Mouse (Mus musculus) liver, embryonic 15.5 days (tissue): ENCODE measurements around the gene Mgat5b. TPM values are rescaled to one million over a fixed set of nuclear protein-coding genes. Genes with fewer than 3 reads are reported as not detected.

Source experiments
- ATAC-seq: fragments of 200-750 bp; cut with Nextera tagmentation; 2 replicates; pipeline ENCODE4 v1.8.0; 2017; ENCODE audit warnings: moderate number of reproducible peaks, mild to moderate bottlenecking, moderate library complexity; ENCODE audit not compliant: insufficient read depth
- H3K27ac ChIP-seq: fragments of 300-500 bp; sonication (generic); replicated peaks from 2 replicates; pipeline ENCODE4 v1.5.1; 2015; ENCODE audit warnings: mild to moderate bottlenecking, inconsistent platforms
- H3K27me3 ChIP-seq: fragments of 300-500 bp; sonication (generic); 2 replicates; pipeline ENCODE4 v1.6.1; 2015; ENCODE audit warnings: mild to moderate bottlenecking, inconsistent platforms
- H3K36me3 ChIP-seq: fragments of 300-500 bp; sonication (generic); replicated peaks from 2 replicates; pipeline ENCODE4 v1.6.1; 2015; ENCODE audit warnings: moderate library complexity, mild to moderate bottlenecking, inconsistent platforms
- H3K4me1 ChIP-seq: fragments of 300-500 bp; sonication (generic); replicated peaks from 2 replicates; pipeline ENCODE4 v1.6.1; 2015; ENCODE audit warnings: inconsistent platforms
- H3K4me2 ChIP-seq: fragments of 300-500 bp; sonication (generic); 2 replicates; pipeline ENCODE4 v1.6.1; 2015; ENCODE audit warnings: moderate library complexity, mild to moderate bottlenecking, inconsistent platforms
- H3K4me3 ChIP-seq: fragments of 300-500 bp; sonication (generic); replicated peaks from 2 replicates; pipeline ENCODE4 v1.5.1; 2015; ENCODE audit warnings: mild to moderate bottlenecking, inconsistent platforms
- H3K9ac ChIP-seq: fragments of 300-500 bp; sonication (generic); 2 replicates; pipeline ENCODE4 v1.6.1; 2015; ENCODE audit warnings: moderate library complexity, mild to moderate bottlenecking, inconsistent platforms
- H3K9me3 ChIP-seq: fragments of 300-500 bp; sonication (generic); replicated peaks from 2 replicates; pipeline ENCODE4 v1.6.1; 2016; ENCODE audit warnings: inconsistent platforms
- WGBS: fragments of 180-500 bp; shearing (Covaris S2); methylation state at CpG from one replicate; pipeline ENCODE4 v1.1.7; 2015; ENCODE audit warnings: mixed read lengths; ENCODE audit not compliant: insufficient replicate concordance; 5-methylcytosine and 5-hydroxymethylcytosine counted together
- polyA plus RNA-seq: library from polyadenylated mRNA; unstranded; fragments of >200 nt; fragmentation: Nextera tagmentation; extraction: Ambion mirVana; gene quantifications from 2 replicates; pipeline ENCODE4 v1.2.1, GENCODE M21; 2015

The Mgat5b gene
- polyA plus RNA-seq, 1 experiment from 2014 or later: not detected

DNA sequence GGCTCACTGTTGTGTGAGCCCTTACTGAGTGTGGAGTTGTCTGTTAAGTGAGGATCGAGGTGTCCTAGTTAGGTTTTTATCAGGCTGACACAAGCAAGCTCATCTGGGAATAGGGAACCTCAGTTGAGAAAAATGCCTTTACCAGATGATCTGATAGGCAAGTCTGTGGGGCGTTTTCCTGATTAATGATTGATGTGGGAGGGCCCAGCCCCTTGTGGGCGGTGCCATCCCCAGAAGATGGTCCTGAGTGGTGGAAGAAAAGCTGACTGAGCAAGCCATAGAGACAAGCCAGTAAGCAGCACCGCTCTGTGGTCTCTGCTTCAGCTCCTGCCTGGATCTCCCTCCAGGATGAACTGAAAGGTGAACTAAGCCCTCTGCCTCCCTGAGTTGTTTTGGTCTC, 112.6 kb downstream of the Mgat5b start:
- Histone ChIP-seq H3K9me3 (no peaks in the 10 kb centered on the region), H3K4me3 (no peak overlapping the region), H3K27me3 (peaks cover 6% of the 10 kb centered on the region), H3K4me2 (no peak overlapping the region), H3K27ac (0 out of 2 replicates have a peak overlapping the region, but pooled peaks have one; percentile 48), H3K36me3 (no peaks in the 10 kb centered on the region), H3K4me1 (peaks cover 54% of the 10 kb centered on the region), H3K9ac (no peak overlapping the region)
- WGBS: 12% methylated on average over 4 of the region's 4 CpGs
- peak; percentile 33; the same call in 1 of the 2 replicates for ATAC-seq

DNA sequence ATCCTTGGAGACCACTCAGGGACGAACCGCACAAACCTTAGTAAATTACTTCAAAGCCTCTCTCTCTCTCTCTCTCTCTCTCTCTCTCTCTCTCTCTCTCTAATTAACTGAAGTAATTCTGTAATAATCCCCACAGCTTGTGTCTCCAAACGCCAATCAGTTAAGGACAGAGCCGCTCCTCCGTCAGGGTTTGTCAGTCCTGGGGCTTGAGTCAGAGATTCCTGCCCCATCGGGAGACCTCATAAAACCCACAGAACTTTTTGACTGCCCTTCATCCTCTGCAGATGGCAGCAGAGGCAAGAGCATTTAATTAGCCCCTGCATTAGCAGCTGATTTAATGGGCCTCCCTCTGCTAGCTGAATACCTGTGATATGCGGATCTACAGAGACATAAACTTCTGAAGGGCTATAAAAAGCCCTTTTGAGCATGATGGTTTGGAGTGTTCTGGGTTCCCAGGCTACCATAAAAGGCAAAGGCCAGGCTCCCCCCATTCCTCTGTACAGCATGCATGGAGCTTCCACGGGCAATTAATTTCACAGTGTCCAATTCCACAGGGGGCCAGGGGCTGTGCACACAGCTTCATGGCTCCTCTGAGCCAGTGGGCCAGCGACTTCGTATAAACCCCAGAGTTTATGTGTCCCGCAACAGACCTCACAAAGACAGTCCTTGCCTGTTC, 117.1 kb downstream of the Mgat5b start:
- no peak for ATAC-seq

More for the DNA sequence above, 117.1 kb downstream of the Mgat5b start:
- Histone ChIP-seq H3K4me3 (no peak overlapping the region), H3K4me2 (no peak overlapping the region), H3K9ac (no peak overlapping the region), H3K9me3 (no peaks in the 10 kb centered on the region), H3K36me3 (no peaks in the 10 kb centered on the region), H3K4me1 (peaks cover 12% of the 10 kb centered on the region), H3K27me3 (peaks cover 38% of the 10 kb centered on the region), H3K27ac (no peak overlapping the region)
- WGBS: 46% methylated on average over 11 of the region's 11 CpGs

Other genes starting within 250 kb of the Mgat5b start
- gene St6galnac1, start 143.4 kb upstream of the Mgat5b start, polyA plus RNA-seq: not detected in 2 replicates
- 1.3 and 1.8 TPM in 2 replicates for gene Mxra7, start 90.8 kb upstream of the Mgat5b start, polyA plus RNA-seq
- 31.7 and 36.6 TPM in 2 replicates for gene Mettl23, start 75.6 kb upstream of the Mgat5b start, polyA plus RNA-seq
- gene Jmjd6, start 75.4 kb upstream of the Mgat5b start, polyA plus RNA-seq: 27.4 and 29.8 TPM in 2 replicates
- 9.4 and 11.8 TPM in 2 replicates for gene Mfsd11, start 66.4 kb upstream of the Mgat5b start, polyA plus RNA-seq
- 388 and 413 TPM in 2 replicates for gene Srsf2, start 65.8 kb upstream of the Mgat5b start, polyA plus RNA-seq
- 18.0 and 20.4 TPM in 2 replicates for gene Sec14l1, start 196.3 kb downstream of the Mgat5b start, polyA plus RNA-seq